Mouse (Mus musculus) heart, postnatal 0 days (tissue): ENCODE measurements at regions not wholly inside any gene's neighbourhood (a gene's known extent, or its start where the extent isn't known, plus 50 kb on each side); places are given as distances from the start of the nearest gene placed in this dataset.

Experiments
- ATAC-seq: fragments of 200-750 bp; cut with Nextera tagmentation; 2 replicates; pipeline ENCODE4 v1.8.0; 2017; ENCODE audit warnings: low read depth, moderate number of reproducible peaks, moderate library complexity; ENCODE audit not compliant: insufficient read depth
- DNase-seq: peaks from one replicate; pipeline ENCODE4 v3.0.0-alpha.2; 2016; ENCODE audit warnings: low spot score
- H3K27ac ChIP-seq: fragments of 300-500 bp; sonication (generic); 2 replicates; pipeline ENCODE4 v1.5.1; 2014; ENCODE audit warnings: low read depth, mild to moderate bottlenecking
- H3K27me3 ChIP-seq: fragments of 300-500 bp; sonication (generic); 2 replicates; pipeline ENCODE4 v1.6.1; 2014; ENCODE audit warnings: low read length, mixed read lengths; ENCODE audit not compliant: control insufficient read depth, insufficient read depth
- H3K36me3 ChIP-seq: fragments of 300-500 bp; sonication (generic); replicated peaks from 2 replicates; pipeline ENCODE4 v1.6.1; 2014; ENCODE audit warnings: low read length, mixed read lengths; ENCODE audit not compliant: control insufficient read depth, insufficient read depth
- H3K4me1 ChIP-seq: fragments of 300-500 bp; sonication (generic); 2 replicates; pipeline ENCODE4 v1.6.1; 2014; ENCODE audit warnings: antibody characterized with exemption; ENCODE audit not compliant: control insufficient read depth, insufficient read depth
- H3K4me2 ChIP-seq: fragments of 300-500 bp; sonication (generic); 2 replicates; pipeline ENCODE4 v1.6.1; 2014; ENCODE audit warnings: low read depth, mild to moderate bottlenecking, low read length, moderate library complexity
- H3K4me3 ChIP-seq: fragments of 300-500 bp; sonication (generic); 2 replicates; pipeline ENCODE4 v1.5.1; 2014; ENCODE audit warnings: low read depth, low read length
- H3K9ac ChIP-seq: fragments of 300-500 bp; sonication (generic); replicated peaks from 2 replicates; pipeline ENCODE4 v1.6.1; 2014; ENCODE audit warnings: low read depth, low read length, mixed read lengths
- H3K9me3 ChIP-seq: fragments of 300-500 bp; sonication (generic); replicated peaks from 2 replicates; pipeline ENCODE4 v1.6.1; 2016; ENCODE audit warnings: low read length; ENCODE audit not compliant: control insufficient read depth
- CTCF ChIP-seq: IDR thresholded peaks from 2 replicates; pipeline ENCODE4 v1.5.1; 2016; ENCODE audit warnings: antibody characterized with exemption, control low read depth, low read depth
- EP300 ChIP-seq: IDR thresholded peaks from 2 replicates; pipeline ENCODE4 v1.6.1; 2016; ENCODE audit warnings: antibody characterized with exemption, low read depth
- WGBS: fragments of 180-500 bp; shearing (Covaris S2); extraction: QIAGEN DNeasy Blood & Tissue Kit; methylation state at CpG from one replicate; pipeline ENCODE4 v1.1.7; 2014; 5-methylcytosine and 5-hydroxymethylcytosine counted together

- Histone ChIP-seq H3K4me2 (no peak overlapping the region), H3K9me3 (no peaks in the 10 kb centered on the region), H3K36me3 (no peaks in the 10 kb centered on the region), H3K4me1 (no peaks in the 10 kb centered on the region), H3K9ac (no peak overlapping the region), H3K27ac (no peak overlapping the region), H3K4me3 (no peak overlapping the region), H3K27me3 (no peaks in the 10 kb centered on the region)
- TF ChIP-seq EP300 (no peak), CTCF (no peak)
- ATAC-seq (no peak), DNase-seq (no peak)
- WGBS = 91% methylated on average over 1 of the region's 1 CpGs
These were observed 437.4 kb downstream of the Dnajb9 start for GRCm38 (mm10) chr12:43772766-43773165.

- no peak for TF ChIP-seq EP300
- TF ChIP-seq CTCF = no peak
- no peak overlapping the region for H3K27ac ChIP-seq
- H3K4me1 ChIP-seq = no peaks in the 10 kb centered on the region
- H3K9me3 ChIP-seq = no peaks in the 10 kb centered on the region
- H3K36me3 ChIP-seq = no peaks in the 10 kb centered on the region
- H3K4me3 ChIP-seq = no peak overlapping the region
- no peak for DNase-seq
- WGBS = 33% methylated on average over 1 of the region's 1 CpGs
- no peak overlapping the region for H3K9ac ChIP-seq
- no peak overlapping the region for H3K4me2 ChIP-seq
- ATAC-seq = no peak
- no peaks in the 10 kb centered on the region for H3K27me3 ChIP-seq
These were observed 448.0 kb downstream of the Dnajb9 start for GRCm38 (mm10) chr12:43762151-43762550.
